In the genomic region with DNA sequence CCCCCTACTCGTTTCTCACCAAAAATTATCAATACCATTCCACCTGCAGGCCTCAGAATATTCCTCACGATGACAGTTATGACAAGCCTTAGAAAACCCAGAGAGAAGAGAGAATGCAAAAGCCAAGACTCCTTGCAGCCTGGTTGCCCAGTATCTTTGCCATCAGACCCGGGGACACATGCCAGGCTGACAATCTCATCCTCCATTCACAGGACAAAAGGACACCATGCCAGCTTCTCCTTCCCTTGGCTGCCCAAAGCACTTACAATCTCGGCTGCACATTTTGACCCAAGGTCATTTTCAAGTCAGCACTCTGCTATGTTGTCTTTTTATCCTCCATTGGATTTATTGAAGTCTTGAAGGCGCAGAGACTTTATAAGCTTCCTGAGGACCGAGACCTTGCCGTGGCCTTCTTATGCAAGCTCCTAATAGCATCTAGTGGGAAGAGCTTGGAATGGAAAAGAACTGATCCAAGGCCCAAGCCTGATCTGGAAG, we compare ENCODE assay signal across 13 mouse cellular contexts.
"Had no signal": no experiment of that assay in that cellular context is flagged by ENCODE, and none has a peak within 500 bp of the region (broad histone marks: within the 10 kb centered on the region; RNA-seq: fewer than 3 reads in every experiment).

No protein-coding gene starts in this region.

- H3K4me3 ChIP-seq: limb, embryonic 13.5 days; midbrain, embryonic 12.5 days; neural tube, embryonic 13.5 days had no signal

- ATAC-seq: midbrain, embryonic 16.5 days had no signal

- H3K4me1 ChIP-seq: midbrain, embryonic 12.5 days; neural tube, embryonic 13.5 days had no signal

- H3K4me2 ChIP-seq: limb, embryonic 13.5 days; midbrain, embryonic 12.5 days; neural tube, embryonic 13.5 days had no signal

- H3K9me3 ChIP-seq: midbrain, embryonic 12.5 days had no signal

- H3K36me3 ChIP-seq: midbrain, embryonic 12.5 days had no signal

- DNase-seq: layer of hippocampus, adult 9-11 months; layer of hippocampus, postnatal 36 days; lung, adult 18-20 months; retina, postnatal 1 day; right cerebral cortex, postnatal 4 days; spleen, adult 18-20 months; thymus, adult 18-20 months; thymus, postnatal 14 days had no signal

- H3K27me3 ChIP-seq: limb, embryonic 13.5 days; midbrain, embryonic 12.5 days; neural tube, embryonic 13.5 days had no signal

- H3K9ac ChIP-seq: limb, embryonic 13.5 days; liver, embryonic 14.5 days; midbrain, embryonic 12.5 days; neural tube, embryonic 13.5 days had no signal

- H3K27ac ChIP-seq: limb, embryonic 13.5 days; liver, embryonic 14.5 days; midbrain, embryonic 12.5 days; neural tube, embryonic 13.5 days had no signal
